Mouse (Mus musculus): Measurements from ENCODE around the gene Glyatl3.

Glyatl3 gene

DNA sequence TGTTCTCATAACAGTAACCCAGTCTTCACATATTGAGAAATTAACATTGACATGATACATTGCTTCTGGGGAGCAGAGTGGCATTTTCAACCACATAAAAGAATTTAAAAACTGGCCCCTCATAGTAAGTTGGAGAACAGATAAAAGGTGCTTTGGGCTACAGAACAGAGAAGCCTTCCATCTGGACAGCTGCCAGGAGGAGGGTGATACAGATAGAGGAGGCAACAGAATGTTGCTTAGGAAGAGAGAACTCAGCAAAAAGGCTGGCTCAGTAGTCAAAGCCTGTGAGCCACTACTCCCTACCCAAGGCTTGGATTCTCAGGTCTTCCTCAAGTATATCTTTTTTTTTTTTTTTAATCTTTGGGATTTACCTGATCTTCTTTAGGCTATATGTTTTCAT lies 59.1 kb downstream of the Glyatl3 start:
- no peak for DNase-seq (ENCODE audit: low spot score)
